Mouse (Mus musculus) thymus, adult 2 months (tissue): ENCODE results near the gene Armc9. TPM values are rescaled to one million over a fixed set of nuclear protein-coding genes. Genes with fewer than 3 reads are reported as not detected.

Experiments used
- DNase-seq: peaks from one replicate; pipeline ENCODE4 v3.0.0; 2021
- H3K27ac ChIP-seq: fragments of 200-500 bp; 2 replicates; pipeline ENCODE4 v1.5.1; 2012; ENCODE audit warnings: low read length, control low read depth; ENCODE audit not compliant: control insufficient read depth, insufficient read depth
- H3K27me3 ChIP-seq: fragments of 200-500 bp; 2 replicates; pipeline ENCODE4 v1.6.1; 2012; ENCODE audit warnings: mild to moderate bottlenecking, low read length, moderate library complexity, mixed read lengths; ENCODE audit not compliant: control insufficient read depth, insufficient read depth
- H3K36me3 ChIP-seq: fragments of 200-500 bp; 2 replicates; pipeline ENCODE4 v1.6.1; 2012; ENCODE audit warnings: mild to moderate bottlenecking, low read length, moderate library complexity; ENCODE audit not compliant: control insufficient read depth, insufficient read depth
- H3K4me1 ChIP-seq: fragments of 200-500 bp; replicated peaks from 2 replicates; pipeline ENCODE4 v1.6.1; 2012; ENCODE audit warnings: low read length; ENCODE audit not compliant: control insufficient read depth, insufficient read depth
- H3K4me3 ChIP-seq: fragments of 200-500 bp; 2 replicates; pipeline ENCODE4 v1.5.1; 2012; ENCODE audit warnings: mild to moderate bottlenecking, low read length, control low read depth, moderate library complexity; ENCODE audit not compliant: control insufficient read depth, insufficient read depth
- CTCF ChIP-seq: fragments of 200-500 bp; IDR thresholded peaks from 2 replicates; pipeline ENCODE4 v1.5.1; 2012; ENCODE audit warnings: mild to moderate bottlenecking, control low read depth, low read length, moderate library complexity, borderline replicate concordance; ENCODE audit not compliant: control insufficient read depth, poor library complexity, insufficient read depth; ENCODE audit errors: extremely low read depth
- POLR2A ChIP-seq: fragments of 200-500 bp; IDR thresholded peaks from 2 replicates; pipeline ENCODE4 v1.6.1; 2012; ENCODE audit warnings: mild to moderate bottlenecking, low read length, control low read depth, moderate library complexity; ENCODE audit not compliant: control insufficient read depth, poor library complexity, insufficient read depth; ENCODE audit errors: extremely low read depth
- WGBS: fragments of 180-500 bp; shearing (Covaris S2); methylation state at CpG from one replicate; pipeline ENCODE4 v1.1.7; 2018; 5-methylcytosine and 5-hydroxymethylcytosine counted together
- polyA plus RNA-seq: library from polyadenylated mRNA; depleted of rRNA; stranded (reverse); fragments of >200 nt; gene quantifications from 2 replicates; pipeline ENCODE4 v1.2.3, GENCODE M21; 2012

The Armc9 gene
- polyA plus RNA-seq, 1 experiment = 5.8 TPM

DNA sequence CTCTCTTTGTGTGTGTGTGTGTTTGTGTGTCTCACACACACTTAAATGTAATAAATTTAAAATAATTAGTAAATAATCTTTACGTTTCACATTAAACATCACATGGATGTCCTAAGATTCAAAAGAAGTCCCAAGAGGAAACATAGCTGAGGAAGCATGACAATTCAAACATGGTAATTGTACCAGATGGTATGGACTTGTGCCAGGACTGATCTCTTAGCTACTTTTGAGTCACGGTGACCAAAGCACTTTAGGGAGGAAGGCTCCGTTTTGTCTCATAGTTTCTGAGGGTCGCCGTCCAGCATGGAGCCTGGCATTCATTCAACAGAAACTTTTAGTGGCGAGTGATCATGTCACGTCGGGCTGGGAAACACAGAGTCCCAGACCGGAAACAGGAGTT lies 6.4 kb upstream of the Armc9 start:
- Histone ChIP-seq H3K4me3 (no peak overlapping the region), H3K27ac (no peak overlapping the region), H3K36me3 (no peaks in the 10 kb centered on the region), H3K27me3 (no peaks in the 10 kb centered on the region), H3K4me1 (no peaks in the 10 kb centered on the region)
- TF ChIP-seq POLR2A (no peak), CTCF (no peak)
- no peak for DNase-seq
- 84% methylated on average over 9 of the region's 9 CpGs for WGBS

DNA sequence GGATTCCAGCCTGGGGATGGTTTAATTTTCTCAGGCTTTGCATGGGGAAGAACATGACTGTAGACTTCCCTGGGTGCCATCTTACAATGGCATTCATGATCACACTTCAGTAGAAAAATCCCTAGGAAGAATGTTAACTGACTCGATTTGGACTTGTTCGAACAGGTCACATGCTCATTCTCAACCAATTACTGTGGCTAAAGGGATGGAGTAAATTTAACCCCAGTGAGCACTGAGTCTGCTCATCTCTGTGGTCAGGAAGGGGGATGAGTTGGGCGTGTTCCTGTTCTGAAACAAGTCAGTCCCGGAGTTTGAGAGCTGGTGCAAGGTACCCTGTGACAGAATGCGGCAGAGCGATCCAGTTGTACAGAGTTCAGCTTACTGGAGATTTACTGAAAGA lies 3.7 kb upstream of the Armc9 start:
- H3K4me1 ChIP-seq = peaks cover 10% of the 10 kb centered on the region
- no peak for TF ChIP-seq POLR2A
- no peak for TF ChIP-seq CTCF
- no peak overlapping the region for H3K4me3 ChIP-seq
- 66% methylated on average over 6 of the region's 6 CpGs for WGBS
- DNase-seq = no peak
- no peaks in the 10 kb centered on the region for H3K27me3 ChIP-seq
- no peak overlapping the region for H3K27ac ChIP-seq
- H3K36me3 ChIP-seq = no peaks in the 10 kb centered on the region

- Histone ChIP-seq H3K36me3 (no peaks in the 10 kb centered on the region), H3K27ac (no peak overlapping the region), H3K4me3 (no peak overlapping the region), H3K27me3 (no peaks in the 10 kb centered on the region), H3K4me1 (peaks cover 10% of the 10 kb centered on the region)
- WGBS = 87% methylated on average over 7 of the region's 7 CpGs
- DNase-seq = no peak
- no peak for TF ChIP-seq POLR2A
- no peak for TF ChIP-seq CTCF
These were observed 3.2 kb upstream of the Armc9 start for GRCm38 (mm10) chr1:86151376-86151775.

- no peak for TF ChIP-seq CTCF
- no peak for TF ChIP-seq POLR2A
- H3K27ac ChIP-seq = no peak overlapping the region
- H3K36me3 ChIP-seq = no peaks in the 10 kb centered on the region
- peak; percentile 24 for DNase-seq
- no peaks in the 10 kb centered on the region for H3K27me3 ChIP-seq
- H3K4me1 ChIP-seq = peaks cover 10% of the 10 kb centered on the region
- H3K4me3 ChIP-seq = no peak overlapping the region
- 94% methylated on average over 1 of the region's 1 CpGs for WGBS
These were observed 2.0 kb upstream of the Armc9 start for GRCm38 (mm10) chr1:86152618-86153017.

DNA sequence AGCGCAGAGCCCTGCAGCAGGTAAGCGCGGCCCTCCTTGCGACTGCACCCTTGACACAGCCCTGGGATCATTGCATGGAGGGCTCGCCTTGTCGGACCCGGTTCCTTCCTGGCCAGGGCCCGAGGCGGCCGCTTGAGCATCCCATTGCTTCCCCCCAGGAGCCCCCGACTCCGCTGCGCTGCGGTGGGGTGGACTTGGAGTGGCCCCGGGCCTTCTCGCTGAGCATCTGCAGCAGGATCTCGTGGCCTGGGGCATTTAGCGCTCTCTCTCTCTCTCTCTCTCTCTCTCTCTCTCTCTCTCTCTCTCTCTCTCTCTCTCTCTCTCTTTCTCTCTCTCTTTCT lies 214 bp downstream of the Armc9 start:
- H3K4me1 ChIP-seq = peaks cover 10% of the 10 kb centered on the region
- no peak; the same call in 1 of the 2 replicates for TF ChIP-seq CTCF
- no peak; the same call in 1 of the 2 replicates for TF ChIP-seq POLR2A
- H3K27ac ChIP-seq = no peak overlapping the region
- WGBS = under 1% methylated on average over 18 of the region's 18 CpGs
- no peak for DNase-seq
- H3K27me3 ChIP-seq = no peaks in the 10 kb centered on the region
- peak overlapping the region; percentile 68 for H3K4me3 ChIP-seq
- no peaks in the 10 kb centered on the region for H3K36me3 ChIP-seq

DNA sequence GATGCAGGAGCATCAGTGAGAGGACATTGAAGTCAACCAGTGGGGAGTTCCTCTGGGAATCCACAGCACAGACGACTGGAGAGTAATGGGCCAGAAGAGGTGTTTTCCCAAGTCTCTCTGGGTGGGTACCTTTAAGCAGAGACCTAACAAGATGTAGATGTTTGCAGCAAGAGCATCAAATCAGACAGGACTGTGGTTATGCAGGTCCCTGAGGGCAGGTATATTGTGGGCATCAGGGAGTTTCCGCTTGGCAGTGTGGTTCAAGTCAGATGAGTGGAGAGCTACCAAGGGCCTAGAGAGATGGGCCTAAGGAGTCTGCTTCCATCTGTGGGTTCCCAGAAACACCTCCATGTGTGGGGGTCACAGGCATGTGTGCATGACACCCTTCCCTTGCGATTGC lies 1.5 kb downstream of the Armc9 start:
- 94% methylated on average over 3 of the region's 3 CpGs for WGBS
- TF ChIP-seq CTCF (no peak), POLR2A (no peak)
- Histone ChIP-seq H3K27ac (no peak overlapping the region), H3K4me3 (no peak overlapping the region), H3K27me3 (no peaks in the 10 kb centered on the region), H3K4me1 (peaks cover 10% of the 10 kb centered on the region), H3K36me3 (no peaks in the 10 kb centered on the region)
- no peak for DNase-seq

DNA sequence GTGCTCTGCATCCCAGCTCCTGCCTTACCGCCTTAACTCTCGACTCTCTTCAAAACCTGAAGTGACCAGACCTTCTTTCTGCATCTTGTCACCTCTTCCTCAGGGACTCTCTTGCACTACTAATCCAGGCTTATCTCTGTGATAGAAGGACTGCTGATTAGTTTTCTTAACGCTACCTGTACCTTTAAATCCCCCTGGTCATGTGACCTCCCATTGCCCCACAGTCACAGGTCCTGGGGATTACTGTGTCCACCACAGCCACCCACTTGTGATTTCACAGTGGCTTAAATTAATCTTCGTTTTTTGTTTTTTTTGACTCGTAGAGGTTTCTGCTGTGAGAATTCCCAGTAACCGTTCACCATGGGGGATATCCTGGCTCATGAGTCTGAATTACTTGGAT lies 2.0 kb downstream of the Armc9 start:
- Histone ChIP-seq H3K27ac (no peak overlapping the region), H3K27me3 (no peaks in the 10 kb centered on the region), H3K36me3 (no peaks in the 10 kb centered on the region), H3K4me1 (peaks cover 10% of the 10 kb centered on the region), H3K4me3 (no peak overlapping the region)
- WGBS = 97% methylated on average over 6 of the region's 6 CpGs
- no peak for DNase-seq
- TF ChIP-seq POLR2A = no peak
- no peak for TF ChIP-seq CTCF
